8 mouse cellular contexts compared by ENCODE assay signal in the genomic region with DNA sequence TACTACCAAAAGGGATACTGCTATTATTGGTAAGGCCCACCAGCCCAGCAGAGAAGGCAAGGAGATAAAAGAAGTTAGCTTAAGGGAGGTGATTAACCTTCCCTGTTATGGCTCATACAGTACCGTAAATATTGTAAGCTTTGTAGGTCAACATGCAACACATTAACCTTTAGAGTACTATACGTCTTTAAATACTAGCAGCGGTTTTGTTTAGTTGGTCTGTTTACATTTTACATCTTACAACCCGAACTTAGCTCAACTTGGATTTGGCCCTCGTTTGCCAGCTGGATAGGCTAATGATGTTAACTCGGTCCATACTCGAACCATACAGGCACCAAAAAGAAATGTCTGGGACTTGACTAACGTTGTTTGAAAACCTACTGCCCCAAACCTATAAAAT. TPM values are rescaled to one million over a fixed set of nuclear protein-coding genes. Genes with fewer than 3 reads are reported as not detected.
DNase-seq lines count a peak whose midpoint lies in the region; ATAC-seq and TF ChIP-seq lines count a peak whose summit lies in the region.

No protein-coding gene starts in this region.

- DNase-seq in heart, postnatal 4 days = no peak
- DNase-seq in forebrain, embryonic 14.5 days (ENCODE audit: low spot score) = no peak
- no peak for DNase-seq in right cerebral cortex, postnatal 36 days (ENCODE audit: low spot score in 2 of 2)
- DNase-seq in cerebellum, postnatal 10 days = no peak
- DNase-seq in spleen, postnatal 36 days (ENCODE audit: low spot score in 2 of 2) = no peak

- no peak for TF ChIP-seq CTCF in ES-Bruce4 (IDR thresholded peaks at IDR 0.05; ENCODE audit: low read depth, low read length)

- H3K27ac ChIP-seq in heart, embryonic 14.5 days (replicated peaks in 1 of 2; ENCODE audit: control insufficient read depth in 1 of 2, insufficient read depth in 1 of 2, low read depth in 2 of 2, low read length in 2 of 2) = peak overlapping the region; percentile 46 to 64; a peak in 2 of 4 replicates
- no peak overlapping the region for H3K27ac ChIP-seq in ES-Bruce4 (ENCODE audit: insufficient read depth, low read length)
- H3K27ac ChIP-seq in forebrain, embryonic 14.5 days (ENCODE audit: low read depth, low read length) = no peak overlapping the region
- peak overlapping the region; percentile 97 for H3K27ac ChIP-seq in liver, embryonic 15.5 days (replicated peaks)

- H3K27me3 ChIP-seq in heart, embryonic 14.5 days (ENCODE audit: control insufficient read depth, insufficient read depth, low read length) = no peaks in the 10 kb centered on the region
- H3K27me3 ChIP-seq in ES-Bruce4 (ENCODE audit: control insufficient read depth, insufficient read depth, low read length, poor library complexity, severe bottlenecking) = no peaks in the 10 kb centered on the region
- H3K27me3 ChIP-seq in forebrain, embryonic 14.5 days (replicated peaks; ENCODE audit: control insufficient read depth, insufficient read depth, low read length) = no peaks in the 10 kb centered on the region
- H3K27me3 ChIP-seq in liver, embryonic 15.5 days = no peaks in the 10 kb centered on the region

- TF ChIP-seq EP300 in ES-Bruce4 (IDR thresholded peaks at IDR 0.05; ENCODE audit: insufficient read depth, low read depth, low read length) = no peak

- peak overlapping the region; percentile 83 for H3K9ac ChIP-seq in heart, embryonic 14.5 days (ENCODE audit: low read length)
- peak overlapping the region; percentile 31 for H3K9ac ChIP-seq in ES-Bruce4 (ENCODE audit: low read depth, poor library complexity, severe bottlenecking)
- peak overlapping the region; percentile 71 for H3K9ac ChIP-seq in forebrain, embryonic 14.5 days (ENCODE audit: low read length)
- peak overlapping the region; percentile 81 for H3K9ac ChIP-seq in liver, embryonic 15.5 days

- peak overlapping the region; percentile 79 for H3K4me2 ChIP-seq in heart, embryonic 14.5 days (ENCODE audit: low read length)
- H3K4me2 ChIP-seq in forebrain, embryonic 14.5 days (ENCODE audit: low read length) = peak overlapping the region; percentile 80
- peak overlapping the region; percentile 76 for H3K4me2 ChIP-seq in liver, embryonic 15.5 days

- H3K4me1 ChIP-seq in heart, embryonic 14.5 days (ENCODE audit: control insufficient read depth in 2 of 2, insufficient read depth in 2 of 2, low read length in 2 of 2) = peaks cover 3 to 10% of the 10 kb centered on the region in 2 experiments; a peak in 3 of 4 replicates
- H3K4me1 ChIP-seq in ES-Bruce4 (ENCODE audit: control insufficient read depth, insufficient read depth, low read length) = peaks cover 2% of the 10 kb centered on the region
- peaks cover 3% of the 10 kb centered on the region; the same call in 1 of the 2 replicates for H3K4me1 ChIP-seq in forebrain, embryonic 14.5 days (ENCODE audit: control insufficient read depth, insufficient read depth, low read length)
- peaks cover 59% of the 10 kb centered on the region for H3K4me1 ChIP-seq in liver, embryonic 15.5 days (replicated peaks)

- no peak for TF ChIP-seq POLR2A in ES-Bruce4 (IDR thresholded peaks at IDR 0.05; ENCODE audit: insufficient read depth, low read length)

- WGBS in heart, embryonic 14.5 days = 4% methylated on average over 8 of the region's 8 CpGs
- WGBS in forebrain, embryonic 14.5 days = 15% methylated on average over 8 of the region's 8 CpGs
- WGBS in liver, embryonic 15.5 days (ENCODE audit: insufficient replicate concordance) = 2% methylated on average over 8 of the region's 8 CpGs

- H3K36me3 ChIP-seq in heart, embryonic 14.5 days (ENCODE audit: control insufficient read depth, insufficient read depth, low read length) = 0 out of 2 replicates have a peak, but pooled peaks cover under 1% of the 10 kb centered on the region
- H3K36me3 ChIP-seq in ES-Bruce4 (ENCODE audit: control insufficient read depth, insufficient read depth, low read length, poor library complexity, severe bottlenecking) = no peaks in the 10 kb centered on the region
- 0 out of 2 replicates have a peak, but pooled peaks cover 2% of the 10 kb centered on the region for H3K36me3 ChIP-seq in forebrain, embryonic 14.5 days (ENCODE audit: control insufficient read depth, insufficient read depth, low read length)
- peaks cover 14% of the 10 kb centered on the region for H3K36me3 ChIP-seq in liver, embryonic 15.5 days (replicated peaks)

- H3K9me3 ChIP-seq in heart, embryonic 14.5 days (ENCODE audit: control insufficient read depth, low read length) = no peaks in the 10 kb centered on the region
- H3K9me3 ChIP-seq in ES-Bruce4 (replicated peaks; ENCODE audit: control insufficient read depth, insufficient read depth, low read length, poor library complexity, severe bottlenecking) = no peaks in the 10 kb centered on the region
- H3K9me3 ChIP-seq in forebrain, embryonic 14.5 days (replicated peaks; ENCODE audit: control insufficient read depth, low read length) = no peaks in the 10 kb centered on the region
- no peaks in the 10 kb centered on the region for H3K9me3 ChIP-seq in liver, embryonic 15.5 days (replicated peaks)

- ATAC-seq in heart, embryonic 14.5 days (ENCODE audit: insufficient number of reproducible peaks, insufficient read depth, low FRiP score, low read depth) = no peak
- ATAC-seq in forebrain, embryonic 14.5 days = no peak
- ATAC-seq in liver, embryonic 15.5 days (ENCODE audit: insufficient read depth) = no peak

- H3K4me3 ChIP-seq in heart, embryonic 14.5 days (ENCODE audit: control insufficient read depth in 1 of 2, insufficient read depth in 1 of 2, low read depth in 1 of 2, low read length in 2 of 2) = peak overlapping the region; percentile 80 to 89
- peak overlapping the region; percentile 82 for H3K4me3 ChIP-seq in ES-Bruce4 (ENCODE audit: low read depth, low read length)
- peak overlapping the region; percentile 64 for H3K4me3 ChIP-seq in forebrain, embryonic 14.5 days (ENCODE audit: low read depth, low read length)
- H3K4me3 ChIP-seq in liver, embryonic 15.5 days (replicated peaks) = peak overlapping the region; percentile 79

RNA-seq across cellular contexts. Expression of gene Aplf, which starts 0.6 kb away (rescaled TPM):
- polyA plus RNA-seq in heart, embryonic 14.5 days (2014; fragmentation: Nextera tagmentation; extraction: Ambion mirVana) = 8.4 and 8.7 TPM in 2 replicates
- total RNA-seq in heart, postnatal 4 days (2021) = 1 to 10 TPM; 2.7 to 3.1 TPM
- polyA plus RNA-seq in ES-Bruce4 (2011; ENCODE audit: insufficient read depth, insufficient read length, low read depth, missing spikeins) = 8.5 and 8.8 TPM in 2 replicates
- polyA plus RNA-seq in forebrain, embryonic 14.5 days (2014; fragmentation: Nextera tagmentation; extraction: Ambion mirVana) = 14.9 and 15.4 TPM in 2 replicates
- polyA plus RNA-seq in liver, embryonic 15.5 days (2015; fragmentation: Nextera tagmentation; extraction: Ambion mirVana) = 14.6 and 15.5 TPM in 2 replicates

RNA-seq across cellular contexts. Expression of gene Efcc1, which starts 59.3 kb away (rescaled TPM):
- 0.44 and 0.76 TPM in 2 replicates for polyA plus RNA-seq in heart, embryonic 14.5 days (2014; fragmentation: Nextera tagmentation; extraction: Ambion mirVana)
- 1 to 10 TPM; 1.5 to 2.4 TPM for total RNA-seq in heart, postnatal 4 days (2021)
- polyA plus RNA-seq in ES-Bruce4 (2011; ENCODE audit: insufficient read depth, insufficient read length, low read depth, missing spikeins) = 0.32 and 0.46 TPM in 2 replicates
- 0.89 and 2.0 TPM in 2 replicates for polyA plus RNA-seq in forebrain, embryonic 14.5 days (2014; fragmentation: Nextera tagmentation; extraction: Ambion mirVana)
- polyA plus RNA-seq in liver, embryonic 15.5 days (2015; fragmentation: Nextera tagmentation; extraction: Ambion mirVana) = 0.15 and 0.16 TPM in 2 replicates

Comparison
In these comparisons a context has a peak if more than half of its experiments do, and no peak if none do; other contexts are left out.
1. H3K27ac ChIP-seq: peak in heart, embryonic 14.5 days (2 of 2) and liver, embryonic 15.5 days (single experiment); none in ES-Bruce4 (single experiment) and forebrain, embryonic 14.5 days (single experiment).
2. H3K9ac ChIP-seq: peak in every context shown above with its lines; median percentile 83 in heart, embryonic 14.5 days; 81 in liver, embryonic 15.5 days; 71 in forebrain, embryonic 14.5 days; 31 in ES-Bruce4.
3. Peak in every context shown above with its lines, with median percentiles within 50 percentile points of each other: H3K4me2 ChIP-seq and H3K4me3 ChIP-seq.